Mouse (Mus musculus): ENCODE measurements around the gene Loxl4. TPM values are rescaled to one million over a fixed set of nuclear protein-coding genes. Genes with fewer than 3 reads are reported as not detected.
A peak's percentile ranks its signal among the peaks of the same experiment; 100 is the strongest.

Gene Loxl4
- total RNA-seq, 2 experiments from 2014 or later, result 0.25 to 0.35 TPM

DNA sequence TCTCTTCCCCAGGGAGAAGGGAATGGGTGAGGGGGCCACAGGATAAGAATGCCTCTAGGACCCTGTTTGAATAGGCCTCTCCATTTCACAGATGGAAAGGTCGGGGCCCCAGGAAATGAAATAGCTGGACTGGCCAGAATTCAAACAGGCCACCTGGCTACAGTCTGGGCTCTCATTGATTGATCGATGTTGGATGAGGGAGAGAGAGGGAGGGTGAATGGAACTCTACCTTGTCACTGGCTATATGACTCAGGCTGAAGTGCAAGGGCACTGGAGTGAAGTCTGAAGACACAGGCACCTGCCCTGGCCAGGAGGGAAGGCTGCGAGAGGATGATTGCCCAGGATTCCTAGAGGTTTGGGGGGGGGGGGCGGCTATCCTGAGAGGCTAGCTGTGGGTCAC is 867 bp downstream of the Loxl4 start:
- DNase-seq (ENCODE audit: extremely low spot score in 1 of 2, low spot score in 1 of 2), result no peak

DNA sequence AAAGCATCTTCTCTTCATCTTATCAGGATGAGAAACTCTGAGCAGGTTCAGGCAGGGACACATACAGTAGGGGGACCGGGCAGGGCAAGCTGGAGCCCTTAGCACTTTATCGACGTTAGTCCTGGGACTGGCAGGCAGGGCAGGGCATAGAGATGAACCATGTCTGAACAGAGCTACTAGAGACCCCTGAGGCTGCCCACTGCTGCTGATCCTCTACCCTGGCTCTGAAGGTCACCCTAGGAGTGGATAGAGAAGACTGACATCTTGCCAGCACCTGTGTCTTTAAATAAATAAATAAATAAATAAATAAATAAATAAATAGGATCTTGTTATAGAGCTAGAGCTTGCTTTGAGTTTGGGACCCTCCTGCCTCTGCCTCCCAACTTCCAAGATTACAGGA is 2.9 kb downstream of the Loxl4 start:
- no peak for DNase-seq (ENCODE audit: extremely low spot score in 1 of 2, low spot score in 1 of 2)

DNA sequence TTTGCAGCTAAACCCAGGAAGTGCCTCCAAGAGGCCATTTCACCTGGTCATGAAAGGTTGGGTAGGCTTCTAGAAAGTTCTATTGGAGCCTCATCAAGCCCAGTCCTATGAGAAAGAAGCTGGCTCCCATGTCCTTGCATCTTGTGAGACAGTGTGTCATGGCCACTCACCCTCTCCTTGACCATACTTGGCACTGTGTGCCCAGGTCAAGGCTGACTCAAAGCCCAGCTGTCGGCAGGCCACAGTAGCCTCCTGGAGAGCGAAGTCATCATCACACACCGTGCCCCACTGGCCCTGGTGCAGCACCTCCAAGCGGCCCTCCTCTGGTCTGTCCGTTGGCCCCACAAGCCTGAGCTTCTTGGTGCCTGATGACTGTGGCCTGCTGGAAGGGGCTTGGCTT is 4.5 kb downstream of the Loxl4 start:
- no peak for DNase-seq (ENCODE audit: extremely low spot score in 1 of 2, low spot score in 1 of 2)

DNA sequence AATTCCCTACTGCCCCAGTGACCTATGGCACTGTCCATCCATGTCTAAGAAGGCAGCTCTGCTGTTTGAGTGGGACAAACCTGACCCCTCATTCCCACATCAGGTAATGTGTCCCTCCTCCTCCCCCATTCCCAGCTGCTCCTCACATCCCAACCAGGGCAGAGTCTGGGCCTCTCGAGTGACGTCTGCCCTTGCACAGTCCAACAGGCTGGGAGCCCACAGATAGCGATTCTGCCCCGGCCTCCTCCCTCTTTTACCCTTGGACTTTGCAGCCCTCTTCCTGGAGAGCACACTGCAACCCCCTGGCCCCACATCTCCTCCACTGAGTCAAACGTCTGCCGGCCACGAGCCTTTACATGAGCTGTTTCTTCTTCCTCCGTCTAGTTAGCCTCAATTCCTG is 10.0 kb downstream of the Loxl4 start:
- no peak for DNase-seq (ENCODE audit: extremely low spot score in 1 of 2, low spot score in 1 of 2)

DNA sequence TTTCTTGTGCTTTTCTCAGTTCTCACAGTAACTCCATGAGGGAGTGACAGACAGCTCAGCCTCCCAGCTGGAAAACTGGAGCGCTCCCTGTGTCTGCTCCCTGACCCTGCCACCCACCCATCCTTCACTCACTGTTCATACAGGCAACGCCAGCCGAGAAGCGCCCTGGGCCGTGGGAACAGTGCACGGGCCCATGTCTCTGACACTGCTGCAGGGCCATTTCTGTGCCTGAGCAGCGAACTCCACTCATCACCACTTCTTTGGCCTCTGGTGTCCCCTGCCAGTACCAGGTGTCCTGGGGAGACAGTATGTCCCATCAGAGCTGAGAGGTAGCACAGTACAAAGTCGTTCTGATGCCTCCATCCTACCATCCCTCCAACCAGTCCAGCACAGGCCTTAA is 10.6 kb downstream of the Loxl4 start:
- DNase-seq (ENCODE audit: extremely low spot score in 1 of 2, low spot score in 1 of 2), result no peak

DNA sequence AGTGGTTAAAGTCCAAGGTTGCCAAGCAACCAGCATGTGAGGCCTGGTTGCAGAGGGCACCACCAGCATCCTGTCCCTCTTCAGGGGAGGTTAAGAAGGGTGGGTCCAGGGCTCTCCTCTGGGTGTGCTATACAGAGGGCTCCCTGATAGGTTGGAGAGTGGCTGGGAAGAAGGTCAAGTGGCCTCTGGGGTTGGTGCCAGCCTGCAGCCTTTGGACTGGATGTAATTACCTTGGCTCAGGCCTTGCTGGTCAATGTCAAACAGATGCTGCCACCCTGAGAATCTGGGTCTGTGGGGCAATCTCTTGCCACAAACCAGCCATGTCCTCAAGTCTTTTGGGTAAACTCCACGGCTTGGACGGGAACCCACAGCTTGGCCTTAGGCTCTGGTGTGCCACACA is 11.2 kb downstream of the Loxl4 start:
- no peak for DNase-seq (ENCODE audit: extremely low spot score in 1 of 2, low spot score in 1 of 2)

GRCm38 (mm10) chr19:42600591-42600990 is 12.0 kb downstream of the Loxl4 start:
- peak in 1 of 2 experiments; percentile 2 for DNase-seq (ENCODE audit: extremely low spot score in 1 of 2, low spot score in 1 of 2)

DNA sequence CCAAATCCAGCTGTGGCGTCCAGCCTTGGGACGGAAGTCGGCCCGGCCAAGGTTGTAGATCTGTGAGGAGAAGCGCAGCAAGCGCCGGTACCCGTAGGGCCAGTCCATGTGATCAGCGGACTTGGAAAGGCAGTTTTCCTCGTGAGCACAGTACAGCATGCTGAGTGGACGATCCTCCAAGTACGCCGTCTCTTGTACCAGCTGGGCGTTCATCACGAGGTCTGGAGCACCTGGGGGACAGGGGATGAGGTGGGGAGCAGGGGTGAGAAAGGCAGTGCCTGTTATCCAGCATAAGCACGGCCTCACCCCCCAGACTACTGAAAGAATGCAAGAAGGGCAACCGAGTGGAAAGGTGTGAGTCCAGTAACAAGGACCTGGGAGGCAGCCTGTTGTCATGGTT is 12.7 kb downstream of the Loxl4 start:
- peak in 1 of 2 experiments; percentile 5 for DNase-seq (ENCODE audit: extremely low spot score in 1 of 2, low spot score in 1 of 2)

- DNase-seq (ENCODE audit: extremely low spot score in 1 of 2, low spot score in 1 of 2), result no peak
Measured at GRCm38 (mm10) chr19:42597896-42598295, 14.7 kb downstream of the Loxl4 start.

- DNase-seq (ENCODE audit: extremely low spot score in 1 of 2, low spot score in 1 of 2), result no peak
Measured at GRCm38 (mm10) chr19:42597286-42597685, 15.3 kb downstream of the Loxl4 start.

DNA sequence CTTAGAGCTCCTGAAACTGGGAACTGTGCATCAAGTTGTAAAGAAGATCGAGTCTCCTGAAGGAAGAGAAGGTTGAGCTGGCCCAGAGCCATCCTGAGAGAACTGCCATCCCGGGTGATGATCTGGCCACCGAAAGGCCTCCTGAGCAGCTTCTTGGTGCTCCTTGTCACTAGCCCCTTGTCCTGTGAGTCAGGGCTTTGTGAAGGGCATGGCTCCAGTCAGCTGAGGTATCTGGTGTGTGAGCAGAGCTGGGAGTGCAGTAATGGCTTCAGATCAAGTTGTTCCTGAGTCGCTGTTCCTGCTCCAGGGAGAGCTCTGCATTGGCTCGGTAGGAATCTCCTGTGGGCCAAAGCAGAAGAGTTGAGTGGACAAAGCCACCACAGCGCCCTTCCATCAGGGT is 17.5 kb downstream of the Loxl4 start:
- DNase-seq (ENCODE audit: extremely low spot score in 1 of 2, low spot score in 1 of 2), result no peak

DNA sequence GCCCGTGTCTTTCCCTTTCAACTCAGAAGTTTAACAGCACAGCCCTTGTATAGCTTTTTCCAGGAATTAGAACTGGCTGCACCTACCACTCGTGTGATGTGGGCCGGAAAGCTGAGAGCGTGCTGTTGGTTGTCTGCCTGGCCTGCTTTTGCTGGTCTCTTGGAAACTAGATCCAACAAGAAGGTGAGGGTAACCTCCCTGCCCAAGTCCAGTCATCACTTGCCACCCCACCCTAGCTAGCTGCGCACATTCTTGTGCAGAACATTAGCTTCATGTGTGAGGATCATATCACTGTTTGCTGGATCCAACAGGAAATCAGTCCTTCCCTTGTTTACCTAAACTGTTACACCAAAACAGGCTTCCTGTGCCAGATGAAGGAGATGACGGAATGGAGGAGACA is 19.2 kb downstream of the Loxl4 start:
- no peak for DNase-seq (ENCODE audit: extremely low spot score in 1 of 2, low spot score in 1 of 2)

DNA sequence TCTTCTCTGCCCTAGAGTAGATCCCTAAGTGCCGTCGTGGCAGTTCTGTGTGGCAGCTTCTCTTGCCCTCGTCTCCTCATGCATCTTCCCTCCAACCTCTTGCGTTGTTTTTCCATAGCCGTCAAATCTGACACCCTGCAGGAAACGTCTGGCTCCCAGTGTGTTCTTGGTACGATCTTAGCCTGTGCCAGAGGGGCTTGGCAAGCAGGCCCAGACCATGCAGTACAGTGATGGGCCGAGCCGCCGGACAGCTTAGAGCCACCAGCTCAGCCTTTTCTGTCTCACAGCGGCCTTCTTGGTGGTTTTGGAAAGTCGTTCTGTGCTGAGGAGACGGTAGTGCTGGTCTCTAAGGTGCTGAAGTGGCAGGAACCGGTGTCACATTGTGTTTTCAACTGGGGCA is 21.1 kb downstream of the Loxl4 start:
- no peak for DNase-seq (ENCODE audit: extremely low spot score in 1 of 2, low spot score in 1 of 2)

DNA sequence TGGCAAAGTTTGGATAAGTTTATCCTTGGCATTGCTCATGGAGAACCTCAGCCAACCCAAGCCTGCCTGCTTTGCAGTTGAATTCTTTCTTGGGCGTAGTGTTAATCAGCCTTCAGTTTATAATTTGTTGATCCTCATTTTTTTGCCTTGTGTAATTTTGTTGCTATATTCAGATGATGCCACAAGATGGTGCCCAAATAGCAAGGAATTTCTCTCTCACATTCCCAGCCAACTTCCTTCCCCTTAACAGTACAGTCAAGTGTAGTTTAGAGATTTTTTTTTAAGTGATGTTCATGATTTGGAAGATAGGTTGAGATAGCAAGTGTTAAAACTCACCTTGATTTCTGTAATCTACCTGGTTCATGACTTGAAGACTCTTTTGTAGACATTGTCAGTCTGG is 23.4 kb downstream of the Loxl4 start:
- peak in 1 of 2 experiments; percentile 6 for DNase-seq (ENCODE audit: extremely low spot score in 1 of 2, low spot score in 1 of 2)

DNA sequence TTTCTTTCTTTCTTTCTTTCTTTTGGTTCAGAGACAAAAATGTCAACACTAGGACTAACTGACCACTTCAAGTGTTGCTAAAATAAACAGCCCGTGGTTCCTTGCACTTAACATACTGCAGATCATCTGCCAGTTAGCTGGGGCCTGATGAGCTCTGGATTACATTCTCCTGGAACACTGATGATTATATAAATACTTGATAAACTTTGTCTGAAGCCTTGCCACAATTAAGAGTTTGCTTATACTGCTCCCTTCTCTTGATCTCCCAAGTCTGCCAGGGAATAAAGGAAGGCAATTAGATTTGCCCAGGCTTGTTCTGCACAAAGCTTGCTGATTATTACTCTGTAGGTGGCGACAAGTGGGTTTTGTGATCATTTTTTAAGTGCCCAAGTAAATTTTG is 24.9 kb downstream of the Loxl4 start:
- peak in 1 of 2 experiments; percentile 2 for DNase-seq (ENCODE audit: extremely low spot score in 1 of 2, low spot score in 1 of 2)

- DNase-seq (ENCODE audit: extremely low spot score in 1 of 2, low spot score in 1 of 2), result no peak
Measured at GRCm38 (mm10) chr19:42584188-42584587, 28.4 kb downstream of the Loxl4 start.

- no peak for DNase-seq (ENCODE audit: extremely low spot score in 1 of 2, low spot score in 1 of 2)
Measured at GRCm38 (mm10) chr19:42583677-42584076, 28.9 kb downstream of the Loxl4 start.

- DNase-seq (ENCODE audit: extremely low spot score in 1 of 2, low spot score in 1 of 2), result no peak
Measured at GRCm38 (mm10) chr19:42582811-42583370, 29.7 kb downstream of the Loxl4 start.

DNA sequence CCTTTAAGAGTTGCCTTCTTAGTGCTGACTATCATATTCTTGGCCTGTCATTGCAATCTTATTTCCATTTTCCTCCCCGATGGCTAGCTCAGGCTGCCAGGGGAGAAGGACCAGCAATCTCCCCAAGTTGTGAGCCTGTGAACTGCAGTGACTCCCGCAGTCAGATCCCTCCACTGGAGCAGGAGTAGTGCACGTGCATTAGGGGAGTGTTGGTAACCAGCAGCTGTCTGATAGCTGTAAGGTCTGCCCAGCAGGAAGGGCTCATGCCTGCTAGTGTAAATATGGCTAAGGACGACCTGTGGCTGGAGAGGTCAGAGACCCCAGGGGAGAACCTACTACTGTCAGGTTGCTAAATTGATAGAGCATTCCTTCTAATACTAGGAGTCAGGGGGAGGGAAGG is 31.9 kb downstream of the Loxl4 start:
- DNase-seq (ENCODE audit: extremely low spot score in 1 of 2, low spot score in 1 of 2), result no peak

DNA sequence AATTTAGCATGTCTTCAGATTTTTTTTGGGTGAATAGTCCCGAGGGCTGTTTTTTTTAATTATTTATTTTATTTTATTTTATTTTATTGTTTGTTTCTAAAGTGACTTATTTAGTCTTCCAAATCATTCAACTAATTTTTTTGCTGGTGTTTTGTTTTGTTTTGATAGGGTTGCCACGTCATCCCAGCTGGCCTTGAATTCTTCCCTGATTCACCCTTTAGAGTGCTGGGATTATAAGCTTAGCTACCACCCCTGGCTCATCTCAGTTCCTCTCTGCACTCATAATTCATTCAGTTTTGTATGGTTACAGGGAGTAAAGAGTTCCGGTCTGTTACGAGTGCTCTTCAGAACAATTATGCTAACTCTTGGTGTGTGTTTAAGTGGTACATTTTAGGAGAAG is 34.0 kb downstream of the Loxl4 start:
- no peak for DNase-seq (ENCODE audit: extremely low spot score in 1 of 2, low spot score in 1 of 2)

- DNase-seq (ENCODE audit: extremely low spot score in 1 of 2, low spot score in 1 of 2), result no peak
Measured at GRCm38 (mm10) chr19:42576856-42577255, 35.8 kb downstream of the Loxl4 start.

- DNase-seq (ENCODE audit: extremely low spot score in 1 of 2, low spot score in 1 of 2), result no peak
Measured at GRCm38 (mm10) chr19:42575317-42575716, 37.3 kb downstream of the Loxl4 start.

DNA sequence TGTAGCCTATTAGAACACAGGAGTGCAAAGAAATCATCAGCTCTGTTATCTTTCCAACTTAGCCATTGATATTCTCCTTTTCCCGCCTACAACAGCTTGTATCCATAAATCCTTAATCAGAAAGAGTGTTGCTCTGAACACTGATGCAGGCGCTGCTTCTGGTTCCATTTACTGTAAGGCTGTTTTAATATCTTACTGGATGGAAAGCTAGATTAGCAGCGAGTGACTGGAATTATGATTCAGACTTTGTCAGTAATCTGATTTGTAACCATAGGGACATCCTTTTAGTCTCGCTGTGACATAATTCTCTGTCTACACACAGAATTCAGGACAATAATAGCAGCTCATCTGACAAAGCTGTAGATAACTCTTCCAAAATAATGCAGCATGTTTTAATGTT is 41.3 kb downstream of the Loxl4 start:
- no peak for DNase-seq (ENCODE audit: extremely low spot score in 1 of 2, low spot score in 1 of 2)

Measured in layer of hippocampus, postnatal 25 days (tissue).